ENCODE assay signal across 8 mouse cellular contexts in the genomic region with DNA sequence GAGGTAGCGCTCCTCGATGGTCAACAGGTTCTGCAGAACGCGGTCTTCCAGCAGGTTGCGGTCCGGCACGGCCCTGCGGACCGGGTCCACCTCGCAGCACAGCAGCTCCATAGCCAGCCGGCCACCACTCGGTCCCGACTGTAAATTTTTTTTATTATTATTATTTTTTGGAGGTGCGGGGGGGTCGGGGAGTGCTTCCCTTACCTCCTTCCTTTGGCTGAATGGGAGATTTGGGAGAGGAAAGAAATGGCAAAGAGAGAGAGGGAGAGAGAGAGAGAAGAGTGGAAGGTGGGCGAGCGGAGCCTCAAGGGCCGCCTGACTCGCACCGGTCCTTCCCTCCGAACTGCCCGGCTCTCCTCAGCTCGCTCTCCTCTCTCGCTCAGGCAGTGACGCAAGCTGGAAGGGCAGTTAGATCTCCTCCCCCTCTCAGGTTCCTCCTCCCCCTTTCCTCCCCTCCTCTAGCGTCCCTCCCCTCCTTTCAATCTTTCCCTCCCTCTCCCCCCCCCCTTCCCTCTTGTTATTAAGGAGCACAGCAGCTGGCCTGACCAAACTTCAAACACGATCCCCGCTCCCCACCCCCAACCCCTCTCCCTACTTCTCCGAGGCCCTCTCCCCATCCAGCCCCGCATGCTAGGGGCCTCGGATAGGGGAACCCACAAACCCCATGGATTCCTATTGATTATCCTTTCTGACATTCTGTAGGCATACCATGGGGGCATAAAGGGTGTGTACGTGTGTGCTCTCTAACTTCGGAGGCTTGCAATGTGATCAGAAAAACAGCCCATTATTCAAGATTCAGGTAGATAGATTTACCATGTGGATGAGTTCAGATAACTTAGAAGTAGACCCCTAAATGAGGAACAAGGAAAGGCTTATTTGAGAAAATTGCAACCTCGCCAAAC. TPM values are rescaled to one million over a fixed set of nuclear protein-coding genes. Genes with fewer than 3 reads are reported as not detected.
DNase-seq lines count a peak whose midpoint lies in the region; ATAC-seq lines count a peak whose summit lies in the region.

No protein-coding gene starts in this region.

- H3K9ac ChIP-seq in forebrain, embryonic 14.5 days (ENCODE audit: low read length), result peak overlapping the region; percentile 91

- H3K4me2 ChIP-seq in forebrain, embryonic 14.5 days (ENCODE audit: low read length), result peak overlapping the region; percentile 76

- peak overlapping the region; percentile 82 for H3K27ac ChIP-seq in forebrain, embryonic 14.5 days (ENCODE audit: low read depth, low read length)

- intact Hi-C loops in left cerebral cortex, postnatal 14 days (cut with DNase I), result no loop called here

- peak; percentile 86 for DNase-seq in ES-CJ7 (ENCODE audit: low read depth, low spot score)
- peak; percentile 90 for DNase-seq in adrenal gland, postnatal 10 days
- DNase-seq in forebrain, embryonic 14.5 days (ENCODE audit: low spot score), result peak; percentile 94
- peak; percentile 59 to 72 for DNase-seq in left cerebral cortex, postnatal 14 days (ENCODE audit: low spot score in 2 of 2)
- peak; percentile 84 to 87 for DNase-seq in right cerebral cortex, postnatal 10 days (ENCODE audit: low spot score in 2 of 2)
- DNase-seq in cerebellum, adult 9-10 months, result no peak

- H3K4me3 ChIP-seq in forebrain, embryonic 14.5 days (ENCODE audit: low read depth, low read length), result peak overlapping the region; percentile 56

- WGBS in forebrain, embryonic 14.5 days, result under 1% methylated on average over 33 of the region's 34 CpGs

- H3K36me3 ChIP-seq in forebrain, embryonic 14.5 days (ENCODE audit: control insufficient read depth, insufficient read depth, low read length), result peaks cover 13% of the 10 kb centered on the region

- peaks cover 27% of the 10 kb centered on the region for H3K27me3 ChIP-seq in forebrain, embryonic 14.5 days (replicated peaks; ENCODE audit: control insufficient read depth, insufficient read depth, low read length)

- no peaks in the 10 kb centered on the region for H3K9me3 ChIP-seq in forebrain, embryonic 14.5 days (replicated peaks; ENCODE audit: control insufficient read depth, low read length)

- ATAC-seq in forebrain, embryonic 14.5 days, result peak; percentile 59
- peak; percentile 37 to 38; a peak in 3 of 4 replicates for ATAC-seq in hematopoietic stem cell, adult 5-6 weeks (replicated peaks in 1 of 2; ENCODE audit: insufficient read depth in 1 of 2, low FRiP score in 2 of 2, low TSS enrichment in 1 of 2, low read depth in 1 of 2, poor library complexity in 2 of 2, severe bottlenecking in 2 of 2)
- ATAC-seq in megakaryocyte, adult 5-6 weeks (ENCODE audit: poor library complexity, severe bottlenecking), result peak; percentile 49

- peaks cover 30% of the 10 kb centered on the region for H3K4me1 ChIP-seq in forebrain, embryonic 14.5 days (ENCODE audit: control insufficient read depth, insufficient read depth, low read length)

RNA-seq across cellular contexts. Expression of gene Ccnd2, which starts 1.1 kb away (rescaled TPM):
- total RNA-seq in adrenal gland, postnatal 10 days (2021), result 100 to 1,000 TPM; 177 to 178 TPM
- 1,278 and 1,343 TPM in 2 replicates for polyA plus RNA-seq in forebrain, embryonic 14.5 days (2014; fragmentation: Nextera tagmentation; extraction: Ambion mirVana)
- total RNA-seq in hematopoietic stem cell, adult 5-6 weeks (2017), result 57.3 and 129 TPM in 2 replicates
- 100 to 1,000 TPM; 102 to 106 TPM for total RNA-seq in left cerebral cortex, postnatal 14 days (2021)
- 7.9 and 19.1 TPM in 2 replicates for total RNA-seq in megakaryocyte, adult 5-6 weeks (2015)
- 3.6 and 5.4 TPM in 2 replicates for total RNA-seq in megakaryocyte, adult 5-6 weeks (2017)

RNA-seq across cellular contexts. Expression of gene Tigar, which starts 41.6 kb away (rescaled TPM):
- total RNA-seq in adrenal gland, postnatal 10 days (2021), result 10 to 100 TPM; 12.5 to 16.2 TPM
- polyA plus RNA-seq in forebrain, embryonic 14.5 days (2014; fragmentation: Nextera tagmentation; extraction: Ambion mirVana), result 7.4 and 8.1 TPM in 2 replicates
- 3.4 and 3.8 TPM in 2 replicates for total RNA-seq in hematopoietic stem cell, adult 5-6 weeks (2017)
- total RNA-seq in left cerebral cortex, postnatal 14 days (2021), result 10 to 100 TPM; 24.7 to 25.5 TPM
- total RNA-seq in megakaryocyte, adult 5-6 weeks (2015), result 4.0 and 4.7 TPM in 2 replicates
- total RNA-seq in megakaryocyte, adult 5-6 weeks (2017), result 4.7 and 5.0 TPM in 2 replicates
